Mouse (Mus musculus) bone marrow, adult 2 months (tissue): ENCODE measurements around the gene Ninj2.

Experiments
- CTCF ChIP-seq: fragments of 200-500 bp; IDR thresholded peaks from 2 replicates; pipeline ENCODE4 v1.5.1; 2011; ENCODE audit warnings: low read length, control low read depth; ENCODE audit not compliant: control insufficient read depth, insufficient read depth
- POLR2A ChIP-seq: fragments of 200-500 bp; IDR thresholded peaks from 2 replicates; pipeline ENCODE4 v1.6.1; 2011; ENCODE audit warnings: low read depth, mild to moderate bottlenecking, control low read depth, low read length, borderline replicate concordance; ENCODE audit not compliant: control insufficient read depth

DNA sequence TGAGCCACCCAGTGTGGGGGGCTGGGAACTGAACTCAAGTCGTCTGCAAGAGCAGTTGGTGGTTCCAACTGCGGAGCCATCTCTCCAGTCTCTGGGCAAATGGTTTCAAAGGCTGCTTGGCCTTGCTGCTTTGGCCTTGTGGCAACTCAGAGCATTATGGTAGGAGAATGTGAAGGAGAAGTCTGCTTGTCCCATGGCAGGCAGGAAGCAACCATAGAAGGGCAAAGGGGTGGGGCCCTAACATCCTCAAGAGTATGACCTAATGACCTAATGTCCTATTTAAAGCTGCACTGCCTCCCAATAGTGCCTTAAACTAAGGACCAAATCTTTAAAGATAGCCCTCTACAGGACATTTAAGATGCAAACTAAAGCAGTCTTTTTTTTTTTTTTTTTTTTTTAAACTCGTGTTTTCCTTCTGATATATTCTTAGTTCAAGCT is 58.5 kb downstream of the Ninj2 start:
- TF ChIP-seq CTCF (no peak), POLR2A (no peak)
